Mouse (Mus musculus) myocyte (in vitro differentiated cells): ENCODE results near the gene Adamts5. TPM values are rescaled to one million over a fixed set of nuclear protein-coding genes. Genes with fewer than 3 reads are reported as not detected.
A peak's percentile ranks its signal among the peaks of the same experiment; 100 is the strongest.

Experiments used
- H3K27me3 ChIP-seq: one replicate; pipeline ENCODE4 v1.6.1; 2011; ENCODE audit not compliant: control insufficient read depth, insufficient read depth, insufficient read length
- H3K36me3 ChIP-seq: one replicate; pipeline ENCODE4 v1.6.1; 2011; ENCODE audit not compliant: control insufficient read depth, insufficient read depth
- H3K4me2 ChIP-seq: one replicate; pipeline ENCODE4 v1.6.1; 2011; ENCODE audit warnings: low read depth, control low read depth
- H3K4me3 ChIP-seq: one replicate; pipeline ENCODE4 v1.5.1; 2011; ENCODE audit warnings: mild to moderate bottlenecking, control low read depth, moderate library complexity
- H3K79me2 ChIP-seq: one replicate; pipeline ENCODE4 v1.6.1; 2011; ENCODE audit not compliant: control insufficient read depth, insufficient read depth
- H3ac ChIP-seq: one replicate; pipeline ENCODE4 v1.6.1; 2011; ENCODE audit not compliant: control insufficient read depth, insufficient read length
- CEBPB ChIP-seq: IDR thresholded peaks from 2 replicates; pipeline ENCODE4 v1.6.1; 2011; ENCODE audit warnings: mild to moderate bottlenecking, moderate library complexity; ENCODE audit not compliant: poor library complexity, insufficient read depth, severe bottlenecking
- E2F4 ChIP-seq: IDR thresholded peaks from one replicate; pipeline ENCODE4 v1.6.1; 2011; ENCODE audit warnings: mild to moderate bottlenecking, control low read depth, moderate library complexity; ENCODE audit not compliant: insufficient read depth
- MAX ChIP-seq: IDR thresholded peaks from one replicate; pipeline ENCODE4 v1.6.1; 2011; ENCODE audit warnings: low read depth, mild to moderate bottlenecking, control low read depth
- MYOD1 ChIP-seq, 3 experiments: IDR thresholded peaks; one replicate each; pipeline ENCODE4 v1.6.1; 2011; ENCODE audit warnings: control low read depth in 2 of 3, low read depth in 2 of 3, mild to moderate bottlenecking in 2 of 3, moderate library complexity in 1 of 3; ENCODE audit not compliant: insufficient read length in 2 of 3, control insufficient read depth in 1 of 3
- MYOG ChIP-seq, 3 experiments: IDR thresholded peaks; one replicate each; pipeline ENCODE4 v1.6.1; 2011; ENCODE audit warnings: control low read depth in 2 of 3, low read depth in 2 of 3, mild to moderate bottlenecking in 2 of 3; ENCODE audit not compliant: insufficient read length in 2 of 3, control insufficient read depth in 1 of 3, insufficient read depth in 1 of 3
- POLR2A ChIP-seq: IDR thresholded peaks from one replicate; pipeline ENCODE4 v1.6.1; 2011; ENCODE audit warnings: low read depth, mild to moderate bottlenecking, control low read depth, moderate library complexity; ENCODE audit not compliant: insufficient read length
- POLR2AphosphoS2 ChIP-seq: IDR thresholded peaks from one replicate; pipeline ENCODE4 v1.6.1; 2011; ENCODE audit warnings: low read depth, control low read depth; ENCODE audit not compliant: insufficient read length
- REST ChIP-seq: IDR thresholded peaks from one replicate; pipeline ENCODE4 v1.6.1; 2011; ENCODE audit warnings: mild to moderate bottlenecking, control low read depth, moderate library complexity; ENCODE audit not compliant: insufficient read depth, insufficient read length
- SRF ChIP-seq: IDR thresholded peaks from one replicate; pipeline ENCODE4 v1.6.1; 2011; ENCODE audit warnings: low read depth; ENCODE audit not compliant: control insufficient read depth, insufficient read length
- TCF12 ChIP-seq: IDR thresholded peaks from one replicate; pipeline ENCODE4 v1.6.1; 2011; ENCODE audit warnings: mild to moderate bottlenecking, control low read depth; ENCODE audit not compliant: poor library complexity, insufficient read depth, severe bottlenecking
- TCF3 ChIP-seq: IDR thresholded peaks from one replicate; pipeline ENCODE4 v1.6.1; 2011; ENCODE audit warnings: low read depth, control low read depth; ENCODE audit not compliant: insufficient read length
- USF1 ChIP-seq: IDR thresholded peaks from one replicate; pipeline ENCODE4 v1.6.1; 2011; ENCODE audit warnings: low read depth, mild to moderate bottlenecking, control low read depth, moderate library complexity
- polyA plus RNA-seq: library from polyadenylated mRNA; unstranded; fragments of >200 nt; fragmentation: generic; extraction: Trizol; gene quantifications from one replicate; pipeline ENCODE4 v1.2.1, GENCODE M21; 2012; ENCODE audit warnings: missing spikeins

The Adamts5 gene
- polyA plus RNA-seq, 1 experiment = 7.2 TPM

DNA sequence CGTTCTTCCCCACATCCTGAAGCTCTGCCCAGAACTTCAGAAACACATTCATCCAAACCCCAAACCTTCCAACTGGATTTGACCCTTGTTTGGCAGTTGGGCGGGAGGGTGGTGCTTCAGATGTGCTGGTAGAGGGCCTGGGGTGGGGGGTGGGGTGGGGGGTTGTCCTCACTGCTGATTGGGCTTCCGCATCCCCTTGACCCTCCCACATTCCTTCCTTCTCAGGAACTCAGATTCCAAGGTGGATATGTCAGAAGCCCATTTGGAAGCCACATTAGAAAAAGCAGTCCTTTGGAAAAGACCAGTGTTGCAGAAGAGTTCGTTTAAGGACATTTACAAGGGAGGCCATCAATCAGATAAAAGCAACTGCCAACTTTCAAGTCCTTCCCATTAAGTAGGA, 3.2 kb downstream of the Adamts5 start:
- no peak for TF ChIP-seq MAX
- TF ChIP-seq E2F4 = no peak
- TF ChIP-seq TCF12 = no peak
- no peak for TF ChIP-seq SRF
- no peak for TF ChIP-seq USF1
- no peak for TF ChIP-seq MYOD1 (IDR thresholded peaks at IDR 0.05; ENCODE audit: control insufficient read depth in 1 of 3, insufficient read length in 2 of 3, low read depth in 2 of 3)
- no peak for TF ChIP-seq POLR2A
- no peak for TF ChIP-seq CEBPB
- TF ChIP-seq MYOG (IDR thresholded peaks at IDR 0.05; ENCODE audit: control insufficient read depth in 1 of 3, insufficient read depth in 1 of 3, insufficient read length in 2 of 3, low read depth in 2 of 3) = no peak
- TF ChIP-seq REST = no peak
- TF ChIP-seq POLR2AphosphoS2 = no peak
- TF ChIP-seq TCF3 = no peak
- H3ac ChIP-seq = peak overlapping the region; percentile 6
- H3K36me3 ChIP-seq = no peaks in the 10 kb centered on the region
- peaks cover 6% of the 10 kb centered on the region for H3K79me2 ChIP-seq
- peak overlapping the region; percentile 55 for H3K4me3 ChIP-seq
- peak overlapping the region; percentile 83 for H3K4me2 ChIP-seq
- no peaks in the 10 kb centered on the region for H3K27me3 ChIP-seq

DNA sequence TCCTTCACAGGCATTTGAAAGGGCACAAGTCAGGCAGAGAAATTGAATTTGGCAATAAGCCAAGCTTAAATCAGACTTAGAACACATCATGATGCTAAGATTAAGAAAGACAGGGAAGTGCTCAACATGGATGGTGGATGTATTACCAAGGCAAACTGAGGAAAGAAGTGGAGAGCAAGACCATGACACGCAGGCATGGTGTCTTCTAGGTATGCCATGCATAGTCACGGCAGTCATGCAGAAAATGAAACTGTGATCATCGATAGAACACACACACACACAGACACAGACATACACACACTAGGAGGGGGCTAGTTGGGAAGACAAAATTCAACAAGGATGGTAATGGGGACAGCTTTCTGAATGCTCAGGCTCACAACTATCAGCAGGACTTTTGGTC, 3.8 kb downstream of the Adamts5 start:
- no peak overlapping the region for H3ac ChIP-seq
- peak overlapping the region; percentile 83 for H3K4me2 ChIP-seq
- H3K27me3 ChIP-seq = no peaks in the 10 kb centered on the region
- peak overlapping the region; percentile 55 for H3K4me3 ChIP-seq
- peaks cover 6% of the 10 kb centered on the region for H3K79me2 ChIP-seq
- peaks cover 2% of the 10 kb centered on the region for H3K36me3 ChIP-seq
- peak; percentile 71 for TF ChIP-seq POLR2AphosphoS2
- peak; percentile 58 for TF ChIP-seq POLR2A
- no peak for TF ChIP-seq TCF3

DNA sequence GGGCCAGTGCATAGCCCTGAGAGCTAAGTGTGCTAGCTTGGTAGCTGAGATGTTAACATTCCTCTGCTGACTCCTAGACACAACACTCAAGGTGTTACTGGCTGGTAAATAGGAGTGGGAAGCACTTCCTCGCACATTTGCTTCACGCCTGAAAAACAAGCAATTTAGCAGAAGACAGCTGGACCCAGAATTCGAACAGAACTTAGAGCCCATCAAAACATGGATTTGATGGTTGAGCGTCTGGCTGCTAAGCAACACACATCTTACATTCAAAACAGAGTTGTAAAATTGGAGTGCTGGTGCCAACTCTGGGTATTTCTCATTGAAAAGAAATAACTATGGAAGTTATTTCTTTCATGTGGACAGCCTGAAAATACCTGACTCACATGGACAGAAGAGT, 5.7 kb downstream of the Adamts5 start:
- no peak overlapping the region for H3ac ChIP-seq
- TF ChIP-seq E2F4 = no peak
- no peak for TF ChIP-seq TCF12
- TF ChIP-seq REST = no peak
- no peak for TF ChIP-seq USF1
- TF ChIP-seq MAX = no peak
- no peak for TF ChIP-seq POLR2AphosphoS2
- no peak for TF ChIP-seq SRF
- H3K27me3 ChIP-seq = no peaks in the 10 kb centered on the region
- H3K4me2 ChIP-seq = peak overlapping the region; percentile 32
- H3K4me3 ChIP-seq = no peak overlapping the region
- H3K79me2 ChIP-seq = peaks cover 6% of the 10 kb centered on the region
- peaks cover 6% of the 10 kb centered on the region for H3K36me3 ChIP-seq

DNA sequence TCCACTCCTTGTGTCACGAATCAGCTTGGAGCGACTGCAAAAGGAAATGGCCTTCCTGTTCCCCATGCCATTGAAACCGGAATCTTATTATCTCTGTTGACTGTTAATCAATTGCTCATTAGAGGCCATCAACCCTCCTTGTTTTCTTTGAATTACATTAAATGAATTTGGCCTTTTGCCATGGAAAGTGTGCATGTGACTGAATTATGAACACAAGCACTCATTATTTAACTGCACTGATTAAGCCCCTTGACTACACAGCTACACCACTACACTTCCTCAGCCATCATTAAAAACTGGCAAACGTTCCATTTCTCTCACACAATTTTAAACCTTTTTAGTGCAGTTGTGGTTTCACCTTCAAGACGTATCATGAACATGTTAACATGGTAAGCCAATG, 11.8 kb downstream of the Adamts5 start:
- TF ChIP-seq USF1 = no peak
- TF ChIP-seq POLR2AphosphoS2 = no peak
- no peak for TF ChIP-seq TCF12
- no peak for TF ChIP-seq SRF
- no peak for TF ChIP-seq REST
- no peak for TF ChIP-seq E2F4
- no peak for TF ChIP-seq MAX
- Histone ChIP-seq H3ac (no peak overlapping the region), H3K79me2 (no peaks in the 10 kb centered on the region)

DNA sequence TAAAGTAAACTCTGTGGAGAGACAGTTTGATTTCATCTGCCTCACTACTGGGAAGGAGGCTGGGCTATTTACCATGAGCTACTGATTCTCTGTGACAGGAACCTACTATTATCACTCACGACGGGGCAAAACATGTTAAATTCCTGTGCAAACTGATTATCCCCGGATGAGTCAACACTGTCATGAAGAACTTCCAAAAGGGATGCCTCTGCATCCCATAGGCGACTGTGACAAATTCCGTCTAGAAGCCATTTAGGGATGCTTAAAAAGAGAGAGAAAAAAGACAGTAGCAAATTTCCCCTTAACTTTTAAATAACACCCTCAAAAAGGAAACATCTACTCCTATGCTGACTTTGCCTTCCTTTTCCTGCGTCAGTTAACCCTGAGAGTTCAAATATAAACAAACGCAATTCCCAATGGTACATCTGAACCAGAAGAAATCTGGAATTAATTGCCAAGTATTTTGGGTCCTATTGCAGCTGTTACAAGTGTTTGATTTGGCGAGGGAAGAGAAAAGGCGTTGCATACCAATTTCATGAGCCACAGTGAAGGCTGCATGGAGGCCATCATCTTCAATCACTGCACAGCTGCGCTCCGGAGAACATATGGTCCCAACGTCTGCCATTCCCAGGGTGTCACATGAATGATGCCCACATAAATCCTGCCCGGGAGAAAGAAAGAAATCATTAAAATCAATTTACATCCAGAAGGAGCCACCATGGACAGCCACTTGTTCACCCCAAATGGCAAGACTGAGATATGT, 14.2 kb downstream of the Adamts5 start:
- peak overlapping the region; percentile 61 for H3K4me2 ChIP-seq
- H3K27me3 ChIP-seq = no peaks in the 10 kb centered on the region
- H3K4me3 ChIP-seq = no peak overlapping the region
- H3ac ChIP-seq = no peak overlapping the region
- TF ChIP-seq SRF = no peak
- TF ChIP-seq MYOG (IDR thresholded peaks at IDR 0.05; ENCODE audit: control insufficient read depth in 1 of 3, insufficient read depth in 1 of 3, insufficient read length in 2 of 3, low read depth in 2 of 3) = peak; percentile 51 to 97 (median 80)
- no peak for TF ChIP-seq POLR2AphosphoS2
- TF ChIP-seq POLR2A = no peak
- no peak for TF ChIP-seq MAX
- TF ChIP-seq USF1 = peak; percentile 44
- TF ChIP-seq MYOD1 (IDR thresholded peaks at IDR 0.05; ENCODE audit: control insufficient read depth in 1 of 3, insufficient read length in 2 of 3, low read depth in 2 of 3) = peak in 2 of 3 experiments; percentile 94 to 97
- peak; percentile 76 for TF ChIP-seq CEBPB
- peak; percentile 85 for TF ChIP-seq TCF3
- TF ChIP-seq E2F4 = no peak
- TF ChIP-seq TCF12 = peak; percentile 97
- no peak for TF ChIP-seq REST
- H3K79me2 ChIP-seq = no peaks in the 10 kb centered on the region
- peaks cover 13% of the 10 kb centered on the region for H3K36me3 ChIP-seq

More for the DNA sequence above, 11.8 kb downstream of the Adamts5 start:
- H3K4me3 ChIP-seq = no peak overlapping the region
- H3K36me3 ChIP-seq = peaks cover 19% of the 10 kb centered on the region
- H3K27me3 ChIP-seq = no peaks in the 10 kb centered on the region
- H3K4me2 ChIP-seq = no peak overlapping the region
